In the genomic region with DNA sequence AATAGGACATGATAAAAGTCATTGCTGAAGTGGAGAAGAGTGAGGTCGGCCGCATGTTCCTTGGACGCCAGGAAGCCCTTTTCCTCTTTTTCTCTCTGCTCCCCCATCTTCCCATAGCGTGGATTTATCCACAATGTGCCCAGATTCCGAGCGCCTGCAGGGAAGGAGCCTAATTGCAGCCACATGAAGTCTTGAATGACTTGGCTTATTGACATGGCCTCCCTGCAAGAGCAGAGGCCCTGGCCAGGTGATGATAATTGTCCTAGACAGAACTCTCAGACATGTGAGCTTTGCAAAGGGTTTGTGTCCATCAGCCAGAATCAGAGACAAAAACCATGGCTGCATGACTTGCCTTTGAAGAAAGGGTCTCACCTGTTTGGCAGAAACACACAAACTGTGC, we compare ENCODE assay signal across 23 mouse cellular contexts.
DNase-seq lines count a peak whose midpoint lies in the region; ATAC-seq lines count a peak whose summit lies in the region.
"Had no signal": no experiment of that assay in that cellular context is flagged by ENCODE, and none has a peak within 500 bp of the region (broad histone marks: within the 10 kb centered on the region; RNA-seq: fewer than 3 reads in every experiment).

No protein-coding gene starts in this region.

- ATAC-seq in midbrain, embryonic 13.5 days: no peak
- no peak for ATAC-seq in CD4-positive, CD25-positive, alpha-beta regulatory T cell, adult 4 months
- ATAC-seq: forebrain, embryonic 14.5 days; midbrain, embryonic 16.5 days had no signal

- intact Hi-C loops in heart, postnatal 10 days (cut with DNase I): no loop called here

- H3K4me3 ChIP-seq in midbrain, embryonic 10.5 days: no peak overlapping the region
- H3K4me3 ChIP-seq in midbrain, embryonic 13.5 days (replicated peaks): no peak overlapping the region
- no peak overlapping the region for H3K4me3 ChIP-seq in limb, embryonic 10.5 days
- H3K4me3 ChIP-seq: heart, adult 2 months; left cerebral cortex, adult 2 months; lung, embryonic 15.5 days; neural tube, embryonic 12.5 days had no signal

- H3K4me2 ChIP-seq in midbrain, embryonic 13.5 days (replicated peaks): no peak overlapping the region
- H3K4me2 ChIP-seq: lung, embryonic 15.5 days; neural tube, embryonic 12.5 days had no signal

- DNase-seq in cerebellum, adult 9-10 months: peak; percentile 7
- no peak for DNase-seq in cerebellum, adult 11 months
- peak; percentile 22 for DNase-seq in midbrain, embryonic 10.5 days (ENCODE audit: low spot score)
- DNase-seq in cerebellum, postnatal 36 days: peak; percentile 11 to 19
- DNase-seq in limb, embryonic 10.5 days (ENCODE audit: low spot score): peak; percentile 43
- no peak for DNase-seq in heart, postnatal 10 days
- DNase-seq: adrenal gland, postnatal 14 days; gastrocnemius, postnatal 25 days; heart, adult 2 months; heart, postnatal 4 days; kidney, adult 9 months; kidney, postnatal 36 days; lung, postnatal 4 days; thymus, postnatal 14 days had no signal

- H3K4me1 ChIP-seq in midbrain, embryonic 10.5 days: peaks cover 15% of the 10 kb centered on the region
- peaks cover 8% of the 10 kb centered on the region; the same call in 1 of the 2 replicates for H3K4me1 ChIP-seq in midbrain, embryonic 13.5 days (replicated peaks)
- peaks cover 21% of the 10 kb centered on the region for H3K4me1 ChIP-seq in limb, embryonic 10.5 days
- H3K4me1 ChIP-seq: lung, embryonic 15.5 days; neural tube, embryonic 12.5 days had no signal

- H3K36me3 ChIP-seq in midbrain, embryonic 10.5 days: no peaks in the 10 kb centered on the region
- no peaks in the 10 kb centered on the region for H3K36me3 ChIP-seq in midbrain, embryonic 13.5 days
- H3K36me3 ChIP-seq in limb, embryonic 10.5 days: no peaks in the 10 kb centered on the region
- H3K36me3 ChIP-seq: lung, embryonic 15.5 days; neural tube, embryonic 12.5 days had no signal

- WGBS in midbrain, embryonic 10.5 days: 73% methylated on average over 6 of the region's 6 CpGs
- 55% methylated on average over 6 of the region's 6 CpGs for WGBS in midbrain, embryonic 13.5 days
- WGBS in limb, embryonic 10.5 days: 59% methylated on average over 6 of the region's 6 CpGs

- no peaks in the 10 kb centered on the region for H3K9me3 ChIP-seq in midbrain, embryonic 10.5 days (replicated peaks)
- H3K9me3 ChIP-seq in midbrain, embryonic 13.5 days: no peaks in the 10 kb centered on the region
- H3K9me3 ChIP-seq in limb, embryonic 10.5 days (replicated peaks): no peaks in the 10 kb centered on the region
- H3K9me3 ChIP-seq: lung, embryonic 15.5 days; neural tube, embryonic 12.5 days had no signal

- H3K27me3 ChIP-seq in midbrain, embryonic 10.5 days (ENCODE audit: low read depth, poor library complexity, severe bottlenecking): no peaks in the 10 kb centered on the region
- no peaks in the 10 kb centered on the region for H3K27me3 ChIP-seq in midbrain, embryonic 13.5 days
- no peaks in the 10 kb centered on the region for H3K27me3 ChIP-seq in limb, embryonic 10.5 days (ENCODE audit: low read depth, poor library complexity, severe bottlenecking)
- H3K27me3 ChIP-seq: CH12.LX; lung, embryonic 15.5 days; neural tube, embryonic 12.5 days had no signal

- no peak overlapping the region for H3K27ac ChIP-seq in midbrain, embryonic 10.5 days (replicated peaks)
- no peak overlapping the region for H3K27ac ChIP-seq in midbrain, embryonic 13.5 days
- peak overlapping the region; percentile 68 for H3K27ac ChIP-seq in limb, embryonic 10.5 days
- H3K27ac ChIP-seq: heart, adult 2 months; left cerebral cortex, adult 2 months; liver, embryonic 14.5 days; lung, embryonic 15.5 days; neural tube, embryonic 12.5 days had no signal

- no peak overlapping the region for H3K9ac ChIP-seq in midbrain, embryonic 13.5 days (replicated peaks)
- H3K9ac ChIP-seq: liver, embryonic 14.5 days; lung, embryonic 15.5 days; neural tube, embryonic 12.5 days had no signal

Comparison
In these comparisons a context has a peak if more than half of its experiments do, and no peak if none do; other contexts are left out.
1. DNase-seq: peak in cerebellum, adult 9-10 months (single experiment), midbrain, embryonic 10.5 days (single experiment), cerebellum, postnatal 36 days (2 of 2) and limb, embryonic 10.5 days (single experiment); none in cerebellum, adult 11 months (single experiment) and heart, postnatal 10 days (0 of 2).